Mouse (Mus musculus) cortical plate, adult 2 months (tissue): ENCODE data around the gene Hoxa2.

Source experiments
- CTCF ChIP-seq: fragments of 200-500 bp; IDR thresholded peaks from 2 replicates; pipeline ENCODE4 v1.5.1; 2011; ENCODE audit warnings: mild to moderate bottlenecking, control low read depth, low read length; ENCODE audit not compliant: insufficient read depth; ENCODE audit errors: extremely low read depth
- POLR2A ChIP-seq: fragments of 200-500 bp; IDR thresholded peaks from 2 replicates; pipeline ENCODE4 v1.6.1; 2011; ENCODE audit warnings: mild to moderate bottlenecking, low read length, control low read depth; ENCODE audit not compliant: insufficient read depth; ENCODE audit errors: extremely low read depth

- TF ChIP-seq CTCF, result no peak
- no peak for TF ChIP-seq POLR2A
These were observed 5.7 kb upstream of the Hoxa2 start for GRCm38 (mm10) chr6:52170166-52170897.
